Mouse (Mus musculus): ENCODE results near the gene Krtap5-2.
"Not testable (repeated sequence)": the region's sequence is repeated elsewhere in the genome, so short reads cannot be mapped to it uniquely, and the experiment has no call there.

Gene Krtap5-2

GRCm38 (mm10) chr7:142175905-142176304, at the start of gene Krtap5-2:
Krtap5-2 (minus strand) TSS chr7:142176005.
- not testable (repeated sequence) for DNase-seq

- DNase-seq: no peak
Measured at GRCm38 (mm10) chr7:142224518-142224917, 48.7 kb upstream of the Krtap5-2 start.

- DNase-seq: not testable (repeated sequence)
Measured at GRCm38 (mm10) chr7:142212136-142212535, 36.3 kb upstream of the Krtap5-2 start.

- DNase-seq: no peak
Measured at GRCm38 (mm10) chr7:142211559-142211958, 35.8 kb upstream of the Krtap5-2 start, which contains the start of gene Gm7579. Gm7579 (plus strand) TSS chr7:142211859.

GRCm38 (mm10) chr7:142206891-142207290, 31.1 kb upstream of the Krtap5-2 start:
- DNase-seq: not testable (repeated sequence)

- no peak for DNase-seq
Measured at GRCm38 (mm10) chr7:142205488-142205887, 29.7 kb upstream of the Krtap5-2 start.

GRCm38 (mm10) chr7:142201064-142201463, 25.3 kb upstream of the Krtap5-2 start, which contains the start of gene Krtap5-3:
Krtap5-3 (plus strand) TSS chr7:142201364.
- DNase-seq: no peak

- DNase-seq: no peak
Measured at GRCm38 (mm10) chr7:142198748-142199147, 22.9 kb upstream of the Krtap5-2 start.

- no peak for DNase-seq
Measured at GRCm38 (mm10) chr7:142190289-142190688, 14.5 kb upstream of the Krtap5-2 start, which contains the start of gene Gm10153. Gm10153 (minus strand) TSS chr7:142190389.

- DNase-seq: no peak
Measured at GRCm38 (mm10) chr7:142188156-142188555, 12.4 kb upstream of the Krtap5-2 start.

- DNase-seq: no peak
Measured at GRCm38 (mm10) chr7:142181021-142181420, 5.2 kb upstream of the Krtap5-2 start.

- no peak for DNase-seq
Measured at GRCm38 (mm10) chr7:142178685-142179084, 2.9 kb upstream of the Krtap5-2 start.

- DNase-seq: peak; percentile 16
Measured at GRCm38 (mm10) chr7:142169836-142170235, 6.0 kb downstream of the Krtap5-2 start.

GRCm38 (mm10) chr7:142165639-142166038, 10.2 kb downstream of the Krtap5-2 start, which contains the start of gene Gm4553:
Gm4553 (minus strand) TSS chr7:142165739.
- not testable (repeated sequence) for DNase-seq

GRCm38 (mm10) chr7:142159366-142159765, 16.4 kb downstream of the Krtap5-2 start:
- no peak for DNase-seq

GRCm38 (mm10) chr7:142157013-142157412, 18.8 kb downstream of the Krtap5-2 start, which contains the start of gene Gm29735:
Gm29735 (minus strand) TSS chr7:142157113.
- not testable (repeated sequence) for DNase-seq

- DNase-seq: no peak
Measured at GRCm38 (mm10) chr7:142155308-142155707, 20.5 kb downstream of the Krtap5-2 start.

GRCm38 (mm10) chr7:142152191-142152590, 23.6 kb downstream of the Krtap5-2 start:
- DNase-seq: no peak

GRCm38 (mm10) chr7:142148633-142149032, 27.2 kb downstream of the Krtap5-2 start:
- no peak for DNase-seq

- peak; percentile 73 for DNase-seq
Measured at GRCm38 (mm10) chr7:142146033-142146432, 29.8 kb downstream of the Krtap5-2 start.

GRCm38 (mm10) chr7:142145413-142145940, 30.3 kb downstream of the Krtap5-2 start:
- no peak for DNase-seq

GRCm38 (mm10) chr7:142144507-142144906, 31.3 kb downstream of the Krtap5-2 start, which contains the start of gene Gm45337:
Gm45337 (minus strand) TSS chr7:142144607.
- no peak for DNase-seq

- DNase-seq: not testable (repeated sequence)
Measured at GRCm38 (mm10) chr7:142143506-142144010, 32.2 kb downstream of the Krtap5-2 start.

- no peak for DNase-seq
Measured at GRCm38 (mm10) chr7:142140696-142141095, 35.1 kb downstream of the Krtap5-2 start.

Measured in kidney, adult 9 months (tissue).